8 mouse cellular contexts compared by ENCODE assay signal in the genomic region with DNA sequence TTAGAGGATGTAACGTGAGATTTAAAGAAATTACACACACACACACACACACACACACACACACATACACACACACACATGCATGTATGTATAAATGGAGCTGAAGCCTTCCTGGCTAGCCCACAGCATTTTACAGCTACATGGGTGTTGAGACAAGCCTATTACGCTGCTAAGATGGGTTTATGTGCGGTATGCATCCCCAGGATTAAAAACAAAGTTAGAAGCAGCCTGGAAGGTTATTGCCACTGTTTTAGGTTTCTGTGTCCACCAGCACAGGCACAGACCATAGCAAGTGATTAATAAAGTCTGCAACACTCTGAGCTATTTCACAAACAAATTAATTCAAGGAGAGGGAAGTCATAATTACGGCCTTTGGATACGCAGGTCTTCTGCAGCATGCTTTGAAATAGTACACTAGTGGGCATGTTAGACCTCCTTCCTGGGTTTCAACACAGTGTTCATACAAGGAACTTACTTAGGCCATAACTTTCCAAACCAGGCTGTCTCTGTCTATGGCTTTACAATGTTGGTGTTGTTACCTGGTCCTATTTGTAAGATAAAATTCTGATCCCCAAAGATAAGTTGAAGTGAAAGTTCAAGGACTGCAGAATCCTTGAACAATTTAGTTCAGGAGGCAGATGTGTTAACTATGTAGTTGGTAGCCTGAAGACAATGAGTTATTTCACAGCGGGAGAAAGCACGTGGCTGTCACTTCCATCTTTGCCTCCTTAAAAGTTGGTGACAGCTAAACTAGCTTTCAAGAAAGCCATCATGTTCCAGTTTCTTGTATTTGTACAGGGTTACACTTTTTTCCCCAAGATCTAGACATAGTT. TPM values are rescaled to one million over a fixed set of nuclear protein-coding genes. Genes with fewer than 3 reads are reported as not detected.
A peak's percentile ranks its signal among the peaks of the same experiment; 100 is the strongest.
DNase-seq lines count a peak whose midpoint lies in the region; ATAC-seq and TF ChIP-seq lines count a peak whose summit lies in the region.

No protein-coding gene starts in this region.

- peak overlapping the region; percentile 97 for H3K4me3 ChIP-seq in lung, embryonic 15.5 days
- peak overlapping the region; percentile 93 for H3K4me3 ChIP-seq in cortical plate, adult 2 months (ENCODE audit: insufficient read depth, low read length)
- H3K4me3 ChIP-seq in hindbrain, embryonic 12.5 days: peak overlapping the region; percentile 93
- H3K4me3 ChIP-seq in midbrain, embryonic 13.5 days (replicated peaks): peak overlapping the region; percentile 83

- peak overlapping the region; percentile 100 for H3K27ac ChIP-seq in lung, embryonic 15.5 days
- H3K27ac ChIP-seq in cortical plate, adult 2 months (ENCODE audit: insufficient read depth, low read length): 0 out of 2 replicates have a peak overlapping the region, but pooled peaks have one; percentile 99
- H3K27ac ChIP-seq in hindbrain, embryonic 12.5 days: no peak overlapping the region; the same call in 1 of the 2 replicates
- no peak overlapping the region for H3K27ac ChIP-seq in midbrain, embryonic 13.5 days

- H3K36me3 ChIP-seq in lung, embryonic 15.5 days: no peaks in the 10 kb centered on the region
- no peaks in the 10 kb centered on the region for H3K36me3 ChIP-seq in hindbrain, embryonic 12.5 days
- no peaks in the 10 kb centered on the region for H3K36me3 ChIP-seq in midbrain, embryonic 13.5 days

- DNase-seq in lung, postnatal 25 days (ENCODE audit: low spot score): no peak
- no peak for DNase-seq in urinary bladder, adult 2 months (ENCODE audit: low spot score)
- no peak for DNase-seq in left cerebral cortex, adult 9 months (ENCODE audit: low spot score in 2 of 2)
- no peak for DNase-seq in layer of hippocampus, postnatal 25 days (ENCODE audit: extremely low spot score in 1 of 2, low spot score in 1 of 2)

- peak overlapping the region; percentile 93 for H3K9ac ChIP-seq in lung, embryonic 15.5 days
- peak overlapping the region; percentile 92 for H3K9ac ChIP-seq in hindbrain, embryonic 12.5 days
- peak overlapping the region; percentile 92; the same call in 1 of the 2 replicates for H3K9ac ChIP-seq in midbrain, embryonic 13.5 days (replicated peaks)

- peaks cover 53% of the 10 kb centered on the region for H3K4me1 ChIP-seq in lung, embryonic 15.5 days
- peaks cover 1% of the 10 kb centered on the region; the same call in 1 of the 2 replicates for H3K4me1 ChIP-seq in cortical plate, adult 2 months (ENCODE audit: control insufficient read depth, insufficient read depth, low read length)
- peaks cover 30% of the 10 kb centered on the region for H3K4me1 ChIP-seq in hindbrain, embryonic 12.5 days
- H3K4me1 ChIP-seq in midbrain, embryonic 13.5 days (replicated peaks): peaks cover 32% of the 10 kb centered on the region

- no peak for TF ChIP-seq POLR2A in cortical plate, adult 2 months (IDR thresholded peaks at IDR 0.05; ENCODE audit: extremely low read depth, insufficient read depth, low read length)

- no peak for TF ChIP-seq CTCF in cortical plate, adult 2 months (IDR thresholded peaks at IDR 0.05; ENCODE audit: extremely low read depth, insufficient read depth, low read length)

- WGBS in lung, embryonic 15.5 days: 2% methylated on average over 7 of the region's 7 CpGs
- WGBS in hindbrain, embryonic 12.5 days: 42% methylated on average over 7 of the region's 7 CpGs
- WGBS in midbrain, embryonic 13.5 days: 43% methylated on average over 7 of the region's 7 CpGs

- no peaks in the 10 kb centered on the region for H3K27me3 ChIP-seq in lung, embryonic 15.5 days
- H3K27me3 ChIP-seq in hindbrain, embryonic 12.5 days: no peaks in the 10 kb centered on the region
- H3K27me3 ChIP-seq in midbrain, embryonic 13.5 days: no peaks in the 10 kb centered on the region

- no peaks in the 10 kb centered on the region for H3K9me3 ChIP-seq in lung, embryonic 15.5 days
- H3K9me3 ChIP-seq in hindbrain, embryonic 12.5 days (replicated peaks): no peaks in the 10 kb centered on the region
- H3K9me3 ChIP-seq in midbrain, embryonic 13.5 days: no peaks in the 10 kb centered on the region

- peak overlapping the region; percentile 64 for H3K4me2 ChIP-seq in lung, embryonic 15.5 days
- peak overlapping the region; percentile 70 for H3K4me2 ChIP-seq in hindbrain, embryonic 12.5 days (replicated peaks)
- H3K4me2 ChIP-seq in midbrain, embryonic 13.5 days (replicated peaks): peak overlapping the region; percentile 74

- no peak for ATAC-seq in lung, embryonic 15.5 days (ENCODE audit: borderline replicate concordance, extremely low read depth, low FRiP score, low TSS enrichment)
- ATAC-seq in hindbrain, embryonic 12.5 days (ENCODE audit: low FRiP score): no peak
- ATAC-seq in midbrain, embryonic 13.5 days: no peak

RNA-seq across cellular contexts. Expression of a gene that starts 29.7 kb away (rescaled TPM):
- 168 and 169 TPM in 2 replicates for polyA plus RNA-seq in lung, embryonic 15.5 days (2015; fragmentation: Nextera tagmentation; extraction: Ambion mirVana)
- 47.1 and 49.0 TPM in 2 replicates for polyA plus RNA-seq in cortical plate, adult 2 months (2012; rRNA removed)
- polyA plus RNA-seq in hindbrain, embryonic 12.5 days (2016; fragmentation: Nextera tagmentation; extraction: Ambion mirVana): 46.9 and 56.2 TPM in 2 replicates
- polyA plus RNA-seq in midbrain, embryonic 13.5 days (2015; fragmentation: Nextera tagmentation; extraction: Ambion mirVana): 35.5 and 36.2 TPM in 2 replicates
- 86.2 and 115 TPM in 2 replicates for polyA plus RNA-seq in urinary bladder, adult 2 months (2012; rRNA removed)
- 100 to 1,000 TPM; 113 to 125 TPM for total RNA-seq in layer of hippocampus, postnatal 25 days (2021)

Comparison
In these comparisons a context has a peak if more than half of its experiments do, and no peak if none do; other contexts are left out.
1. H3K27ac ChIP-seq: peak in lung, embryonic 15.5 days (single experiment) and cortical plate, adult 2 months (single experiment); none in hindbrain, embryonic 12.5 days (single experiment) and midbrain, embryonic 13.5 days (single experiment).
2. Peak in every context shown above with its lines, with median percentiles within 50 percentile points of each other: H3K4me2 ChIP-seq, H3K4me3 ChIP-seq and H3K9ac ChIP-seq.